Mouse (Mus musculus) adipocyte (in vitro differentiated cells): ENCODE data around the gene Mad1l1.

Source experiments
- DNase-seq: peaks from one replicate; pipeline ENCODE4 v3.0.0-alpha.2; 2016; ENCODE audit warnings: low spot score

Gene Mad1l1

DNA sequence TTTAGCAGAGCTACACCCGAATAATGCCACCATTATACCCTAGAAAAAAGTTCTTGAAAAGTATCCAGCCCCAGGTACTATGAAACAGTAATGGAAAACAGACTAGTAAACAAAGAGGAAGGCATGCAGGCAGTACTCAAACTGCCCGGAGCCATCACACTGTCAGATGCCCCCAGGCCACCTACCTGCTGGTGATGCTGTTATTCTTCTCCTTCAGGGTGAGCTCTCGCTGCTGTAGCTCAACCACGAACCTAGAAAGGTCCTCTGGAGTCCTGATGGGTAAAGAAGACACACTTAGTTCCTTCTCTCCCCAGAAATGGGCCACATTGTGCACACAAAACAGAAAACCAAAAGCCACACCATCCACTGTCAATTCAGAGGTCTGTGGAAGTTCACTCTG lies 60.0 kb downstream of the Mad1l1 start:
- DNase-seq: no peak

DNA sequence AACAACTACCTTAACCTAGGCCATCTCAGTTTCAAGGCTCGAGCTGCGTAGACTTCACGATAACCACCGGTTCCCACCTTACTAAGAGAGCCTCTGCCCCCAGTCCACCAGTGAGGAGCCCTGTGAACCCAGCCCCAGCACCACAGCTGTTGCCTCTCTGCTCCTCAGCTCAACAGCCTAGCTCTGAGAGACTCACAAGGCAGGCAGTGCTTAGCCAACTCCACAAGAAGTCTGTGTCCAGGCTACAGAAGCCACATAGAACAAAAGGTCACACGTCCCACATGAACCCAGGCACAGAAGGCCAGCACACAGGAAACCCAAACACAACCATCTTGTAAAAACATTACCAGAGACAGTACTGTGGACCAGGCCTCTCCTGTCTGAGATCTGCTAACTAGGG lies 62.7 kb downstream of the Mad1l1 start:
- DNase-seq: peak; percentile 32

DNA sequence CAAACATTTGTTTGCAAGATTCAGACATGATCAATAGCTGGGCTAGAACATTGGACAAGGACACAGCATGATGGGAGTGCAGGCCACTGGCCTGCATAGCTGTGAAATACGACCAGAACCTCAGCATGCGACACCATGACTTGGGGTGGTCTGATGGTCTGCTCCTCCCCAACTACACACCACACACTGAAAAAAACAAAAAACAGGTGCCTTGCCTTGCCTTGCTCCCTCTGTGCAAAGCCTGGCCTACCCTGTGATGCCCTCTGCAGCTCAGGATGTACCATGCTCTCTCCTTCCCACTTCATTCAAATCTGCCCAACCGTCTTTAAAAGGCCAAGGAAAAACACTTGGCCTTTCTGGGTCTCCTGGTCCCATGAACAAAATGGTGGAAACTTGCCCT lies 63.3 kb downstream of the Mad1l1 start:
- DNase-seq: no peak

DNA sequence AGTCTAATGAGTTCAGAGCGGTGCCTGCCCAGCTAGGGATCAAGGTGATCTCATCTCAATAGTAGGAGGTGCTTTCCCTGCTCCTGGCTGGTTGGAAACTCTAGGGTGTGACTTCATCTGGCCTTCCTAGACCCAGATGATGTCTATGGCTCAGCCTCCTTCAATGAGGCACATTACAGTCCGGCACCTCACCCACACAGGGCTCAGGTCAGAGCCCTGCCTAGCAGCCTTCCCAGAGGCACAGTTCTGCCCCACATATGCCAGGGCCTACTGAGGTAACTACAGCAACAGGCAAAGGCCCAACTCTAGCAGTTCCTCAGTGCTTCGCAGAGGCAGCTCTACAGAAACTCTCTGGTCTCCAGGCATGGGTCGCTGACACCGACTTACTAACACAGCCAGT lies 63.9 kb downstream of the Mad1l1 start:
- DNase-seq: no peak

DNA sequence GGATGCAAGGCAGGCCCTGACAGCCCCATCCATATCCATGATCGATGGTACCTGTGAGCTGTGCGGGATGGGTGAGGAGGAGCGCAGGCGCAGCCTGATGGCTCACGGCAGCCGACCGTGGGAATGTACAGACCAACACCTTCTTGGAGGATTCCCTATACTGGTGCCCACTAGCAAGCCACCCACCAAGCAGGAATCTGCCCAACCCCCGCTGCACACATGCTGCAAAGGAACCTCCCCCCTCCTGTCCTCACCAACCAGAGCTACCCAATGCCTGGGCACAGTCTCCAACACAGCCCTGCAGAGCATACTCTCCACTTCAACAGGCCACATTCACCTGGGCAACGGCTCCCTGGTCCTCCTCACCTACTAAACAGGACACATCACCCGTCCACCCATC lies 64.7 kb downstream of the Mad1l1 start:
- no peak for DNase-seq

DNA sequence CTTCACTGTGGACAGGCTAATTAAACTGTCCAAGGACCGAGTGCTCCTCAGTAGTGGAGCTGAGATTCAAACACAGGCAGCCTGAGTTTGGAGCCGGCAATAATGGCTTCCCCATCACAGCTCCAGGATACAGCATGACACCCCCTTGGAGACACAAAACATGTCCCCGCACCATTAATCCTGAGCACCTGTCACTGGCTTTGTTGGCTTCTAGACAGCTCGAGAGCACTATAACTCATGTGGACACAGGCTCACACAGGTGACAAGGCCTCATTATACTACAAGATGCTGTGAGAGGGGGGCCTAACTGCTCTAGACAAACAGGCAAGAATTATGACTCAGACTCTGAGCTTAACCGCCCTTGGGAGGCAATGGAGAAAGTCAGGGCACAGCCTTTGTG lies 66.1 kb downstream of the Mad1l1 start:
- DNase-seq: no peak

DNA sequence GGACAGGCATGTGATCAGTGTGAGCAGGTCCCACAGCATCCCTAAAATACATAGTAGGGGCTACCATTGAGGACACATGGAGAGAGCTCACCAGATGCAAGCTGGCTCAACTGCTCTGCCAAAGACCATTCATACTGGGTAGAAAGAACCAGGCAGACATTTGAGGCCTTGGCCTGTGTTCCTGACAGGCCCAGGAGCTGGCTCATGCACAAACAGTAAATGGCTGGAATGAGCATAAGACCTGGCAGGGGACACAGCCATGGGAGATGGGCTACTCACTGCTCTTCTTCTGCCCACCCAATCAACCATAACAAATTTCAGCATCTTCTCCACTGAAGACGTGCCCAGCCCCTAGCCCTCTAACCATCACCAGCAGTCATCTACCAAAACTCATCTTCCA lies 66.7 kb downstream of the Mad1l1 start:
- DNase-seq: no peak

DNA sequence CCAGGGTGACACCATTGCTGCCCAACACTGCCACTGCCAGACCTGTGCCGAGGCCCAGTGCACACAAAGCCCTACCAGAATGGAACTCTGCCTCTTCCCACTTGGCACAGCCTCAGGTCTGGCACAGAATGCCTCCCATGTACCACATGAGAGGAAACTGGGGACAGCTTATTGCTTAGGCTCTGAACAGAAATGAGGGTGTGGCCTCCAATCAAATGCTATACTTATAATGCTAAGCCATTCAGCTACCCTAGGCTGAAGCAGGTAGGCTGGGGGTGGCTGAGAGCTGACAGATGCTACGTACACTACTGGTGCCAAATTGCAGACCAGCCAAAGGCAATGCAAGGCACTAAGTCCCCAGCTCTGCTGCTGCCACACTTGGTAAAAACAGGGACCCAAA lies 69.4 kb downstream of the Mad1l1 start:
- DNase-seq: peak; percentile 46

DNA sequence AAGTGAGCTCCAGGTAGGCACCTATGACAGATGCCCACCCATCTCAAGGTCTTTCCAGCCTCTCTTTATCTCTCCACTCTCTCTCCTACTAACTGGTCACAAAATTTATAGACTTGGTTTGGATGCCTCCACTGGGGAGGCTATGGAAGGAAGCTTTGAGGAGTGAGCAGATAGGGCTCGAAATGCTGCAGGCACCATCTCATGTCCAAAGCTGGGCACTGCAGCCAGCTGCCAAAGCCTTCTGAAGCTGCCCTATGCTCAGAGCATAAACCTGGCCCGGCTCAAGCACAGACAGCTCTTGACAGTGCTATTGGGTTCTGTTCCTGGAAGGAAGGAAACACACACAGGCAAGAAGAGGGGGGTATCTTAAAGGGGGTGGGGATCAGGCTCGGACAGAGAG lies 71.0 kb downstream of the Mad1l1 start:
- peak; percentile 48 for DNase-seq

DNA sequence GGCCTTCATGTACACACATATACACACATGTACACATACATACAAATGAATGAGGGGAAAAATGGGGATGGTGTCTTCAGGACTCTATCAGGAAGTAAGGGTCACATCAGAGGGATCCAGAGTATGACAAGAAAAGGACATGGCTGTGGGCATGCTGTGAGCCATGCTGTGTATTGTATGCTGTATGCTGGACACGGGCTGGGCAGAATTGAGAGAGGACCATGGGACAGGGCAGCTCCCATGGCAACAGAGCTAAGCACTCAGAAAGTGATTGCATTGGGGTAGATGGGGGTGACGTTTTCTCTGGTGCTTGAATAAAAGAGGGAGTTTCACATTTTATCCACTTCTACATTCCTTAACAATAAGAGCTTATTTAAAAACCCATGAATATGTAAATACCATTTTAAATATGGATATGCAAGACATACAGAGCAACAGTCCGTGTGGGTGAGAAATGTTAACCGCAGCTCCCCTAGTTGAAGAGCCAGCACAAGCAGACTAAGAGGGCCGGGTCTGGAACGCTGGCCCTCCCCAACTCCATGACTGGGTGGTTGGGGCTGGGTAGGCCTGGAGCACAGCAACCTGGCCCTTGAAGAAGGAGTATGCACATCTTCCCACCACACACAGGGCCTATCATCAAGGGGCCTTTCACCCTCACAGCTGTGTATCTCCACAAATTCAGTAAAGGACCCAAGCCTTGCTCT lies 71.8 kb downstream of the Mad1l1 start:
- DNase-seq: no peak

DNA sequence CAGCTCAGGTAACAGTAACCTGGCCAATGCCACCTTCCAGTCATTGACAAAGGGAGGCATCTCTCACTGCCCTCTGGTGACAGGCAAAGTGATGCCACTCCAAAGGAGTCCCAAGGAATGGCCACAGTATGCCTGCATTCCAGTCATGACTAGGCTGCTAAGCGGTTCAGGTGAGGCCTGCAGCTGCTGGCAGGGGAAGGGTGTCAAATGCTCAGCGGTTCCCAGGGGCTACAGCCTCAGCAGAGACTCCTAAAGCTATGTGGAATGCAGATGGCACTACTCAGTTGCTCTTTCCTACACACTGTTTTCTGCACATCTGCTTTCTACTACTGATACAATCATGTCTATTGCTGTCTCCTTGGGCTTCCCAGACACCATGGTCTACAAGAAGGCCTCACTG lies 73.3 kb downstream of the Mad1l1 start:
- no peak for DNase-seq

DNA sequence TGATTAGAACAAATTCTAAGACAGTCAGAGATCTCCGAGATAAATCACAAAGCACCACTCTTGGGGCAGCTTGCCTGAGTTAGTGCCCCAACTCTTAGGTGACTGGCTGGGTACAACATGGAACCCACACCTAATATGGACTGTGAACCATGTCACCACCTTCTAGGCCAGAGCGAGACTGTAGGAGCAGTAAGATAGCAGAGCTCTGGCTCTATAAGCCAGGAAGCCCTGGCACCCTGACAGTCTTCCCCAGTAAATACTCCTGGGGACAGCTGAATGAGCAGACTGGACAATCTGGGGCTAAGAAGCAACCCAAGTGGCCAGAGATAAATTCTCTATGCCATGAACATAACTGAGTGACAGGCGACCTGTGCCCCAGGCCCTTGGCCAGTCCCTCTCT lies 81.1 kb downstream of the Mad1l1 start:
- DNase-seq: peak; percentile 53

DNA sequence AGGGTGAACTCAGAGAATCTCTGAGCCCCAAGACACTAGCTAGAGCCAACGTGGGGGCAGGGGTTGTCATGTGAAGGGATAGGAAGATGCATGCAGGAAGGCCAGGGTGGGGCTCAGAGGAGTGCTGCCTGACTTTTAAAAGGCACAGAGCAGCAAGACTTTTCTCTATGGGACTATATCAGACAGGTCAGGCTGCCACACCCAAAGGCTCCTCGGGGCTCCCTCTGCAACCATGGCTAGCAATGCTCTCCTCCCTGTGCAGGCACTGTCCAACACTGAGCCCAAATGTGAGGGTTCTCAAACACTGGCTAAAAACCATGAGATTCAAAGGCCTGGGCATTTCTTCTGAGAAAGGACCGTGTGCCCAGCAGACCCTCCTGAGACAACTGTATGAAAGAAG lies 82.5 kb downstream of the Mad1l1 start:
- DNase-seq: no peak

DNA sequence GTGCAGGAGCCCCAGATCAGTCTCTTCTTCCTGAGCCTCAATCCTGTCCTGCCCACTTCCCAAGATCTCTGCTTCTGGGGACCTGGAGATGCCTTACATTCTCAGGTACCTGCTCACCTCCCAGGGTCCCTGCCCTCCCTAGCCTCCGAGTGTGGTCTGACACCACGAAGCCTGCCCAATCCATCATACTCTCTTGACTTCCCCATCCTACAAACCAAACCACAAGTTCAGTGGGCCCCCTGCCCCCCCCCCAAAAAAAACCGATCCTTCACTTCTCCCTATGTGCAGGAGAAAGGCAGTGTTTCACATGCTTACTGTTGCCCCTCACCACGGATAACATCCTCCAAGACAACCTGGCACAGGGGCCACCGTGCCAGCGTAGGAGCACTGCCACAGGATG lies 90.5 kb downstream of the Mad1l1 start:
- DNase-seq: no peak

DNA sequence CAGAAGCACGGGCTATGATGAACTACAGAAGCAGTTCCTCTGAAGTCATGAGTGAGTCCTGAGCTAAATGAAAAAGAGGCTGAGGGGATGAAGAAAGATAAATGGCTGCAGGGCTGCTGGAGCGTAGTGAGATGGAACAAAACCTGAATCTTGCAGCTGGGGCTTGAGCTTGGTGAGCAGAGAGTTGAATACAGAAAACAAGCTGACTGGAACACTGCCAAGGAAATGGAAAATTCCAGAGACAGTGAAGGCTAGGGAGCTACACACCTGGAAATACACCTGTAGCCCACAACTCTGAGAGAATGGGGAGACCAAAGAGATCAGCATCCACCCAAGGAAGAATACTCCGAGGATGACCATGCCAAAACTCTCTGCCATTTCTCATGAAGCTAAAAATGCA lies 93.0 kb downstream of the Mad1l1 start:
- DNase-seq: no peak

DNA sequence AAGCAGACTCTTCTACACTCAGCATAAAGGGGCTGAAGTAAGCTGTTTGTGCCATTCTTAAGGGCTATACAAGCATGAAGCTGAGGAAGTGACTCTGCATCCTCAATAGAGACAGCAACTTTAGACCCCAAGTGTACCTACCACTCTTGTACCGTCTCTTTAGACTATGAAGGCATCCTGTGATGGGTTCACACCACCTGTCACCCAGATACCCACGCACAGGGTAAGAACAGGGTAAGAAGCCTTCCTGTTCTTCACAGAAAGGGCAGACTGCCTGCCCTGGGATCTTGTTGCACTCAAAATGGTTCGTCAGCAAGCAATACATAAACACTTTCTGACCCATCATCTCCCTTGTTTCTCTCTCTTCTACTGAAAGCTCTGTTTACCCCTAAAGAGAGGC lies 94.5 kb downstream of the Mad1l1 start:
- no peak for DNase-seq

DNA sequence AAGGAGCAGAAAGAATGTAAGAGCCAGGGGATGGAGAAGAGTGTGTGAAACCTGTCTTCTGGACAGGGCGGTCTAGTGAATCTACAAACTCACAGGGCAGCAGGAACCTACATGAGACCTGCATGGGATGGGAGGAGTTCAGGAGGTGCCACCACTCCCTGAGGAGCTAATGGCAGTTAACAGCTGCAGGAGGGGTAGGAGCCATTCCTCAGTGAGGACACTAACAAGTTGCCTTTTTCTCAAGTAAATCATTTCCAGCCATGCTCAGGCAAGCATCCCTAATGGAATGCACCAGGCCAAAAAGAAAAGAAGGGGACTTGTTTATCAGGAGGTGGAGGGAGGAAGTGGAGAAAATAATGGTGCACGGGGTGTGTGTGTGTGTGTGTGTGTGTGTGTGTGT lies 95.5 kb downstream of the Mad1l1 start:
- DNase-seq: no peak

DNA sequence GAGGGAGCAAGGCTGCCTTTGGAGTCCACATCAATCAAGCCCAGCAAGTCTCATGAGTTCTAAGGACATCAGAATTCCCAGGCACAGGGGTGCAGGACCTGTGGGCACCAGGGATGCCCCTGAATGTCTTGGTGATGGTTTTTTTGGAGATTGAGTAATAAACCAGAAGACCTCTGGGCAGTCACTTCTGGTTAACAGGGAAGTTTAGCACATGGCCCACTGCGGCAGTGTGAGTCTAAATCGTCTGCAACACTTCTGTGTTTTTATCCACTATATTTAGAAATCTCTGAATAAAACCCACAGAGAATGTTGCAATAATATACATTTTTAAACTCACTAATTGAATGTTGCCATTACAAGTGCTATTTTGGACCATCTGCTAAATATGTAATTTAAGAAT lies 96.2 kb downstream of the Mad1l1 start:
- no peak for DNase-seq

DNA sequence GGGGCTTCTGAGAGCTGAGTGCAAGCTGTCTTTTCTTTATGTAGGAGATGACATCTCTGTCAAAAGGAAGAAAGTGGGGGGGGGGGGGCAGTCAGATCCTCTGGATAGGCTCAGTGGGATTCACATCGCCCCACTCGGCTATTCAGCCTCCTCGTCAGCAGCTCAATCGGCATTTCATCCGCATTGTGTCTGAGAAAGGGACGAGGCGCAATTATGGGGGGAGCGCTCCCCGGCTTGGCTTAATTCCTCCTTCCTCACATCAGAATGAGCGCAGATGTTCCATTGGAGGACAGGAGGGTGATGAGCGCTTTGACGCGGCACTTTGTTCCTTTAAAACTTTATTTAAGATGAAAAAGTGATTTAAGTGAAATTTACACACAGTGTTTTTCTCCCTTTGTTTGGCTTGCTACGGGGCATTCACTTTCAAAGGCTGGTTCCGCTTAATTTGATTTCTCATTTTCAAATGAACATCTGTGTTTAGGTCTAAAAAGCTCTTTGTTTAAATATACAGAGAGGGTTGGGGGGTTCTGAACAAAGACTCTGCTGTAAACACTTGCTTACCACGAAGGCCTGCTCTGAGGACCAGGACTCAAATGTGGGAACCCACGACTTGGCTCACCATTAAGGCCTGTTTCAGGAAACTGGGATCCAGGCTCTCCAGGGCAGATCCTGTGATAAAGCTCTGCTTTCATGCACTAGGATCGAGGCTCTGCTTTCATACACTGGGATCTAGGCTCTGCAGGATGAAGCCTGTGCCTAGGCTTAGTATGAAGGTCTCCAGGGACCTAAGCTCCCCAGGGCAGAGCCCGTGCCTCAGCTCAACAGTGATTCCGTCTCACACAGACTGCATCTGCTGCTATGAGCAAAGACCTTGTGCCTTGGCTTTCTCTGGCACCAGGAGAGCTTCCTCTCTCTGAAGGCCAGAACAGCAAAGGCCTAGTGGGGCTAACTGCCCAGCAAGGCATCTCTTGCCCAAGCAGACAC lies 98.0 kb downstream of the Mad1l1 start:
- no peak for DNase-seq

DNA sequence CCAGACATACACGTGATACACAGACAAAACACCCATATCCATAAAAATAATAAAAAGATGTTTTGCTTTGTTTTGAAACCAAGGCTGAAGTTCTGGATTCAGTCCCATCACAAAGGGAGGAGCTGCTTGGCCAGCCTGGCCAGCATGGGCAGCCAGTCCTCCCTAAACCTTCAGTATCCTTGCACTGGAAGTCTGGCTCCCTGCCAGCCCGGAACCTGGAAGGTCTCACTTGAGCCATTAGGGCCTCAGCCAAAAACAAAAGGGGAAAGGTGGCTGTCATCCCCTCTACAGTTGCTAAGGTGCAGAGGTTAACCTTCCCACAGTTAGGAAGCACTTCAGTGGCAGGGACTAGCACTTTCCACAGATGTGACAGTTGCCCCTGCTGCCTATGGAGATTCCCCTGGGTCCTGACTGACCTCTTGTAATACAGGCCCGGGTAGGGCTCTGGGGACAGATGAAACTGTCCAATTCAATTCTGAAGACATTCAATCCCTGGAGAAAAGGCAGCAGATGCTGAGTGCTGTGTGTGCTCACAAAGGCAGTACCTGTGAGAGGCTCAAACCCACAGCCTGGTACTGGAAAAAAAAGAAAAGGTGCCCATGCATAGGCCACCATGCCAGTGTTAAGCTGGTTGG lies 100.2 kb downstream of the Mad1l1 start:
- DNase-seq: peak; percentile 55

DNA sequence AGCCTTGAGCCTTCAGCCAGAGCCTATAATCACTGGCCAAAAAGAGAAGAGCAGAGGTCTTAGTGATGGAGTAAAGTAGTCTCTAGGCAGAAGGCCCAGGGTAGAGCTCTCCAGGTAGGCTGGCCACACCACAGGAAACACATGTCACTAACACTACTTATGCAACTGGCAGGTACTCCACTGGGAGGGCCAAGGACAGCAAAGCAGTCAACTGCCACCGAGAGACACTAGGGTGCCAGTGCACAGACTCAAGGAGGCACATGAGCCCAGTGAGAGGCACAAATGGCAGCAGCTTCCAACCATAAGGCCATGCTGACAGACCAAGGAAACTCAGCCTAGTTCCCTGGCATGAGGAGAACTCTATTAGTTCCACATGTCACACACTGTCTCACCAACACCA lies 102.1 kb downstream of the Mad1l1 start:
- DNase-seq: no peak

DNA sequence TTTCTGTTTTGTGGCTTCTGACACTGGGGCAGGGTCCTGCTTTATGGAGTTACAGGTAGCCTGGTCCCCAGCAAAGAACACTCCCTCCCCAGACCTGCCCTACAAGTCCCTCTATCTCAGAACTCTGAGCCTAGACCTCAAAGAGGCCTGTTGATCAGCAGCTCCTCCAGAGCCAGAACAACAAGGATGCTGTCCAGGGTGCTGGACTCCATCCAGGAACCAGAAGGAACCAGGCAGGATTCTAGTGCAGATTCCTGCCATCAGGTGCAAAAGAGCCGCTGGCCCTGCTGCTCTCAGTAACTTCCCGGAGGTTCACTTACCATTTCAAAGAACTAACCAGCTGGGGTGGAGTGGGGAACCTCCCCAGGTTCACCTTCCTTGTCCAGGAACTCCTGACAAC lies 103.5 kb downstream of the Mad1l1 start:
- peak; percentile 72 for DNase-seq

DNA sequence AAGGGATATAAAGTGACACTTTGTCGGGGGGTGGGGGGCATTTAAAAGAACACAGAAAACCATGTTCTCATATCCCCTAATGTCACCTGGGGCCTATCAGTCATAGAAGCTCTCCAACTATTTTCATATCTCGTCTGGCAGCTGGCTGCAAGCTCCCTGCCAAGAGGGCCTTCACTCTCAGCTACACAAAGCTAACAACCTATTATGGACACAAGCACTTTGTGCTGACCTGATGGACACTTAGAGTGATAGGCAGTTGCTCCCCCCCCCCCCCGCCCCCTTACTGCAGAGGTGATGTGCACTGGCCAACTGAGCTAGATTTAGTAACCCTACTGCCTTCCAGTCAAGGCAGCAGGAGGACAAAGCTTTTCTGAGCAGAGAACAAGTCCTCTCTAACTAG lies 104.3 kb downstream of the Mad1l1 start:
- no peak for DNase-seq
